Mouse (Mus musculus) cerebellum, adult 11-12 months (tissue): ENCODE results near the gene C1rl.

Experiments used
- DNase-seq: peaks from one replicate; pipeline ENCODE4 v3.0.0; 2022

C1rl gene

GRCm38 (mm10) chr6:124492842-124493561 is at the start of gene C1rl:
TSS of gene C1rl (plus strand) at chr6:124493113.
- DNase-seq = peak; percentile 63

- no peak for DNase-seq
Observed at GRCm38 (mm10) chr6:124443338-124443737, 49.6 kb upstream of the C1rl start.

- DNase-seq = no peak
Observed at GRCm38 (mm10) chr6:124446024-124446423, 46.9 kb upstream of the C1rl start.

GRCm38 (mm10) chr6:124446459-124446858 is 46.5 kb upstream of the C1rl start:
- DNase-seq = no peak

- DNase-seq = no peak
Observed at GRCm38 (mm10) chr6:124447356-124447755, 45.6 kb upstream of the C1rl start.

- no peak for DNase-seq
Observed at GRCm38 (mm10) chr6:124448186-124448852, 44.6 kb upstream of the C1rl start.

- DNase-seq = no peak
Observed at GRCm38 (mm10) chr6:124448959-124449667, 43.8 kb upstream of the C1rl start.

- DNase-seq = no peak
Observed at GRCm38 (mm10) chr6:124449668-124450383, 43.1 kb upstream of the C1rl start.

- no peak for DNase-seq
Observed at GRCm38 (mm10) chr6:124451995-124452394, 40.9 kb upstream of the C1rl start.

- DNase-seq = no peak
Observed at GRCm38 (mm10) chr6:124453756-124454155, 39.2 kb upstream of the C1rl start.

- no peak for DNase-seq
Observed at GRCm38 (mm10) chr6:124456243-124456642, 36.7 kb upstream of the C1rl start.

- peak; percentile 71 for DNase-seq
Observed at GRCm38 (mm10) chr6:124457827-124458226, 35.1 kb upstream of the C1rl start.

GRCm38 (mm10) chr6:124458505-124458904 is 34.4 kb upstream of the C1rl start:
- peak; percentile 99 for DNase-seq

- DNase-seq = no peak
Observed at GRCm38 (mm10) chr6:124459388-124459787, 33.5 kb upstream of the C1rl start.

- DNase-seq = peak; percentile 78
Observed at GRCm38 (mm10) chr6:124463881-124464291, 29.0 kb upstream of the C1rl start.

- DNase-seq = peak; percentile 97
Observed at GRCm38 (mm10) chr6:124464305-124465271, 28.3 kb upstream of the C1rl start, which contains the start of gene Clstn3. TSS of gene Clstn3 (minus strand) at chr6:124464794.

GRCm38 (mm10) chr6:124465299-124465698 is 27.6 kb upstream of the C1rl start:
- peak; percentile 42 for DNase-seq

GRCm38 (mm10) chr6:124465729-124466128 is 27.2 kb upstream of the C1rl start:
- DNase-seq = peak; percentile 62

- no peak for DNase-seq
Observed at GRCm38 (mm10) chr6:124471121-124471520, 21.8 kb upstream of the C1rl start.

- peak; percentile 0 for DNase-seq
Observed at GRCm38 (mm10) chr6:124471783-124472638, 20.9 kb upstream of the C1rl start.

- DNase-seq = peak; percentile 49
Observed at GRCm38 (mm10) chr6:124472801-124473200, 20.1 kb upstream of the C1rl start.
